Mouse (Mus musculus): ENCODE data around the gene Prkaca. TPM values are rescaled to one million over a fixed set of nuclear protein-coding genes. Genes with fewer than 3 reads are reported as not detected.

Prkaca gene
- polyA plus RNA-seq, 1 experiment = 51.8 TPM

GRCm38 (mm10) chr8:84039050-84039449 lies 66.3 kb downstream of the Prkaca start:
- Histone ChIP-seq H3K9ac (ENCODE audit: low read depth, poor library complexity, severe bottlenecking) (no peak overlapping the region), H3K4me3 (ENCODE audit: low read depth, low read length) (no peak overlapping the region), H3K9me3 (replicated peaks; ENCODE audit: control insufficient read depth, insufficient read depth, low read length, poor library complexity, severe bottlenecking) (no peaks in the 10 kb centered on the region), H3K27me3 (ENCODE audit: control insufficient read depth, insufficient read depth, low read length, poor library complexity, severe bottlenecking) (no peaks in the 10 kb centered on the region), H3K27ac (ENCODE audit: insufficient read depth, low read length) (no peak overlapping the region), H3K36me3 (ENCODE audit: control insufficient read depth, insufficient read depth, low read length, poor library complexity, severe bottlenecking) (no peaks in the 10 kb centered on the region), H3K4me1 (ENCODE audit: control insufficient read depth, insufficient read depth, low read length) (no peaks in the 10 kb centered on the region)
- TF ChIP-seq EP300 (IDR thresholded peaks at IDR 0.05; ENCODE audit: insufficient read depth, low read depth, low read length) (no peak), CTCF (IDR thresholded peaks at IDR 0.05; ENCODE audit: low read depth, low read length) (peak; percentile 80)

- peak within 1 kb of the TSS; percentile 44 for H3K4me3 ChIP-seq (ENCODE audit: low read depth, low read length)
- no peaks in the 10 kb centered on the region for H3K4me1 ChIP-seq (ENCODE audit: control insufficient read depth, insufficient read depth, low read length)
- no peaks in the 10 kb centered on the region for H3K9me3 ChIP-seq (replicated peaks; ENCODE audit: control insufficient read depth, insufficient read depth, low read length, poor library complexity, severe bottlenecking)
- H3K36me3 ChIP-seq (ENCODE audit: control insufficient read depth, insufficient read depth, low read length, poor library complexity, severe bottlenecking) = no peaks in the 10 kb centered on the region
- H3K9ac ChIP-seq (ENCODE audit: low read depth, poor library complexity, severe bottlenecking) = peak within 1 kb of the TSS; percentile 26
- H3K27me3 ChIP-seq (ENCODE audit: control insufficient read depth, insufficient read depth, low read length, poor library complexity, severe bottlenecking) = no peaks in the 10 kb centered on the region
- peak; percentile 50 for TF ChIP-seq CTCF (IDR thresholded peaks at IDR 0.05; ENCODE audit: low read depth, low read length)
- TF ChIP-seq EP300 (IDR thresholded peaks at IDR 0.05; ENCODE audit: insufficient read depth, low read depth, low read length) = no peak
- H3K27ac ChIP-seq (ENCODE audit: insufficient read depth, low read length) = no peak within 1 kb of the TSS
Observed at GRCm38 (mm10) chr8:84042066-84042947, 69.5 kb downstream of the Prkaca start, which contains the start of gene Il27ra. Gene Il27ra (minus strand): TSS chr8:84042589.

DNA sequence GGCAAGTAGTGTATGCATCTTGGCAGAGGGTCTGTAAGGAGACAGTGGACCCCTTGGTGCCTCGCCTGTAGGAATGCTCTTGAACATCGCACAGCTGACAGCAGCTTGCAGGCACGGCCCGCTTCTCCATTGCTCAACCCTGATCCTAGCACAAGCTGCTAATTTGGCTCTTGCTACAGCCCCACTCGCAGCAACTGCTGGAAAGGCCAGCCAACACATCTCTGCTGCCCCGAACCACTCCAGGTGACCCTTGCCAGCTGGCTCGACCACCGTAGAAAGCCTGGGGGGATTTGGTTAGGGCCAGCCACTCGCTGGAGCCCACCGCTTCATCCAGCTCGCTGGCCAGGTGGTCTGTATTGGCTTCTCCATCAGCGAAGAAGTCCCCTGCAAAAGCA lies 70.2 kb downstream of the Prkaca start:
- no peak for TF ChIP-seq CTCF (IDR thresholded peaks at IDR 0.05; ENCODE audit: low read depth, low read length)
- TF ChIP-seq EP300 (IDR thresholded peaks at IDR 0.05; ENCODE audit: insufficient read depth, low read depth, low read length) = no peak
- TF ChIP-seq POLR2A (IDR thresholded peaks at IDR 0.05; ENCODE audit: insufficient read depth, low read length) = no peak
- H3K27me3 ChIP-seq (ENCODE audit: control insufficient read depth, insufficient read depth, low read length, poor library complexity, severe bottlenecking) = no peaks in the 10 kb centered on the region

DNA sequence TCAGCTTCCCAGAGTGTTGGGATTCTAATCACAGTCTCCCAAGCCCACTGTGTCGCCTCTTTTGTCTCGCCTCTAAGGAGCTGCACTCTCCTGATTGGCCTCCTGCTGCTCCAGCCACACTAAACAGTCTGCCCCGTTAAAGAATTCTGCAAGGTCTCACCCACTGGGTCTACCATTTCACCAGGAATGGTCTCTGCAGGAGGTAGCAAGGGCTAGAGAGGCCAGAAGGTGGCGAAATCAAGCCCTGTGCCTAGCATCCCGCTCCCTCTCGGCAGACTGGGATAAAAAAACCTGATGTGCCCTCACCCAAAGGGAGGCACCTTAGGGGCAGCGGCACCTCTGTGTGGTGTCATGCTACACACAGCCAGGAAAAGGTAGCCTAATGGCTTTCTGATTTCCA lies 71.3 kb downstream of the Prkaca start:
- Histone ChIP-seq H3K9me3 (replicated peaks; ENCODE audit: control insufficient read depth, insufficient read depth, low read length, poor library complexity, severe bottlenecking) (no peaks in the 10 kb centered on the region), H3K9ac (ENCODE audit: low read depth, poor library complexity, severe bottlenecking) (peak overlapping the region; percentile 69), H3K36me3 (ENCODE audit: control insufficient read depth, insufficient read depth, low read length, poor library complexity, severe bottlenecking) (no peaks in the 10 kb centered on the region), H3K27ac (ENCODE audit: insufficient read depth, low read length) (no peak overlapping the region), H3K27me3 (ENCODE audit: control insufficient read depth, insufficient read depth, low read length, poor library complexity, severe bottlenecking) (no peaks in the 10 kb centered on the region), H3K4me3 (ENCODE audit: low read depth, low read length) (peak overlapping the region; percentile 57), H3K4me1 (ENCODE audit: control insufficient read depth, insufficient read depth, low read length) (no peaks in the 10 kb centered on the region)
- TF ChIP-seq POLR2A (IDR thresholded peaks at IDR 0.05; ENCODE audit: insufficient read depth, low read length) (no peak), CTCF (IDR thresholded peaks at IDR 0.05; ENCODE audit: low read depth, low read length) (peak; percentile 44), EP300 (IDR thresholded peaks at IDR 0.05; ENCODE audit: insufficient read depth, low read depth, low read length) (no peak)

More for the DNA sequence above, 70.2 kb downstream of the Prkaca start:
- Histone ChIP-seq H3K9me3 (replicated peaks; ENCODE audit: control insufficient read depth, insufficient read depth, low read length, poor library complexity, severe bottlenecking) (no peaks in the 10 kb centered on the region), H3K27ac (ENCODE audit: insufficient read depth, low read length) (no peak overlapping the region), H3K4me3 (ENCODE audit: low read depth, low read length) (no peak overlapping the region; the same call in 1 of the 2 replicates), H3K36me3 (ENCODE audit: control insufficient read depth, insufficient read depth, low read length, poor library complexity, severe bottlenecking) (no peaks in the 10 kb centered on the region), H3K9ac (ENCODE audit: low read depth, poor library complexity, severe bottlenecking) (no peak overlapping the region), H3K4me1 (ENCODE audit: control insufficient read depth, insufficient read depth, low read length) (no peaks in the 10 kb centered on the region)

- Histone ChIP-seq H3K4me3 (ENCODE audit: low read depth, low read length) (peak within 1 kb of the TSS; percentile 57), H3K36me3 (ENCODE audit: control insufficient read depth, insufficient read depth, low read length, poor library complexity, severe bottlenecking) (no peaks in the 10 kb centered on the region), H3K9ac (ENCODE audit: low read depth, poor library complexity, severe bottlenecking) (peak within 1 kb of the TSS; percentile 69), H3K4me1 (ENCODE audit: control insufficient read depth, insufficient read depth, low read length) (no peaks in the 10 kb centered on the region), H3K27me3 (ENCODE audit: control insufficient read depth, insufficient read depth, low read length, poor library complexity, severe bottlenecking) (no peaks in the 10 kb centered on the region), H3K9me3 (replicated peaks; ENCODE audit: control insufficient read depth, insufficient read depth, low read length, poor library complexity, severe bottlenecking) (no peaks in the 10 kb centered on the region), H3K27ac (ENCODE audit: insufficient read depth, low read length) (no peak within 1 kb of the TSS)
- TF ChIP-seq CTCF (IDR thresholded peaks at IDR 0.05; ENCODE audit: low read depth, low read length) (no peak), POLR2A (IDR thresholded peaks at IDR 0.05; ENCODE audit: insufficient read depth, low read length) (no peak), EP300 (IDR thresholded peaks at IDR 0.05; ENCODE audit: insufficient read depth, low read depth, low read length) (no peak)
Observed at GRCm38 (mm10) chr8:84044900-84045299, 72.1 kb downstream of the Prkaca start, which contains the start of gene Rln3. Gene Rln3 (minus strand): TSS chr8:84045000.

Other genes starting within 250 kb of the Prkaca start
- gene Adgre5, start 231.7 kb upstream of the Prkaca start, polyA plus RNA-seq (2011; ENCODE audit: insufficient read depth, insufficient read length, low read depth, missing spikeins) = 16.8 and 17.5 TPM in 2 replicates
- 64.0 and 64.7 TPM in 2 replicates for gene Adgrl1, start 72.9 kb upstream of the Prkaca start, polyA plus RNA-seq (2011; ENCODE audit: insufficient read depth, insufficient read length, low read depth, missing spikeins)
- 0.47 and 0.78 TPM in 2 replicates for gene Gm10644, start 17.8 kb upstream of the Prkaca start, polyA plus RNA-seq (2011; ENCODE audit: insufficient read depth, insufficient read length, low read depth, missing spikeins)
- gene Asf1b, start 17.5 kb upstream of the Prkaca start, polyA plus RNA-seq (2011; ENCODE audit: insufficient read depth, insufficient read length, low read depth, missing spikeins) = 26.3 and 29.3 TPM in 2 replicates
- gene Samd1, start 24.7 kb downstream of the Prkaca start, polyA plus RNA-seq (2011; ENCODE audit: insufficient read depth, insufficient read length, low read depth, missing spikeins) = 79.7 and 95.7 TPM in 2 replicates
- gene 1700067K01Rik, start 28.5 kb downstream of the Prkaca start, polyA plus RNA-seq (2011; ENCODE audit: insufficient read depth, insufficient read length, low read depth, missing spikeins) = 1.5 and 2.4 TPM in 2 replicates
- 11.2 and 15.9 TPM in 2 replicates for gene 2210011C24Rik, start 39.2 kb downstream of the Prkaca start, polyA plus RNA-seq (2011; ENCODE audit: insufficient read depth, insufficient read length, low read depth, missing spikeins)
- gene Palm3, start 48.5 kb downstream of the Prkaca start, polyA plus RNA-seq (2011; ENCODE audit: insufficient read depth, insufficient read length, low read depth, missing spikeins) = 61.7 and 62.8 TPM in 2 replicates
- gene Il27ra, start 69.6 kb downstream of the Prkaca start, polyA plus RNA-seq (2011; ENCODE audit: insufficient read depth, insufficient read length, low read depth, missing spikeins) = 0.33 and 0.61 TPM in 2 replicates
- 1.4 and 1.9 TPM in 2 replicates for gene Rln3, start 72.0 kb downstream of the Prkaca start, polyA plus RNA-seq (2011; ENCODE audit: insufficient read depth, insufficient read length, low read depth, missing spikeins)
- gene Gm10643, start 92.1 kb downstream of the Prkaca start, polyA plus RNA-seq (2011; ENCODE audit: insufficient read depth, insufficient read length, low read depth, missing spikeins) = 0.56 and 0.76 TPM in 2 replicates
- gene Rfx1, start 93.8 kb downstream of the Prkaca start, polyA plus RNA-seq (2011; ENCODE audit: insufficient read depth, insufficient read length, low read depth, missing spikeins) = 9.6 and 10.5 TPM in 2 replicates
- 43.4 and 44.0 TPM in 2 replicates for gene Dcaf15, start 131.8 kb downstream of the Prkaca start, polyA plus RNA-seq (2011; ENCODE audit: insufficient read depth, insufficient read length, low read depth, missing spikeins)
- 0.33 TPM in 1 of 2 replicates, not detected in the other for gene Podnl1, start 153.0 kb downstream of the Prkaca start, polyA plus RNA-seq (2011; ENCODE audit: insufficient read depth, insufficient read length, low read depth, missing spikeins)
- gene Cc2d1a, start 174.9 kb downstream of the Prkaca start, polyA plus RNA-seq (2011; ENCODE audit: insufficient read depth, insufficient read length, low read depth, missing spikeins) = 18.0 and 27.2 TPM in 2 replicates
- gene 4930432K21Rik, start 175.0 kb downstream of the Prkaca start, polyA plus RNA-seq (2011; ENCODE audit: insufficient read depth, insufficient read length, low read depth, missing spikeins) = 3.8 and 4.7 TPM in 2 replicates
- gene Nanos3, start 212.2 kb downstream of the Prkaca start, polyA plus RNA-seq (2011; ENCODE audit: insufficient read depth, insufficient read length, low read depth, missing spikeins) = 3.0 and 4.3 TPM in 2 replicates

Data from ES-Bruce4 (cell line).